Mouse (Mus musculus): ENCODE measurements at regions not wholly inside any gene's neighbourhood (a gene's known extent, or its start where the extent isn't known, plus 50 kb on each side); places are given as distances from the start of the nearest gene placed in this dataset.

- DNase-seq (ENCODE audit: low spot score): no peak
Measured at GRCm38 (mm10) chr16:76589791-76590190, 216.2 kb upstream of the Nrip1 start.

- no peak for DNase-seq (ENCODE audit: low spot score)
Measured at GRCm38 (mm10) chr16:76577206-76577605, 203.6 kb upstream of the Nrip1 start.

- DNase-seq (ENCODE audit: low spot score): no peak
Measured at GRCm38 (mm10) chr16:76575281-76575680, 201.7 kb upstream of the Nrip1 start.

- DNase-seq (ENCODE audit: low spot score): no peak
Measured at GRCm38 (mm10) chr16:76566220-76566619, 192.6 kb upstream of the Nrip1 start.

GRCm38 (mm10) chr16:76554846-76555245 lies 181.2 kb upstream of the Nrip1 start:
- DNase-seq (ENCODE audit: low spot score): no peak

GRCm38 (mm10) chr16:76549628-76550027 lies 176.0 kb upstream of the Nrip1 start:
- no peak for DNase-seq (ENCODE audit: low spot score)

GRCm38 (mm10) chr16:76547087-76547486 lies 173.5 kb upstream of the Nrip1 start:
- no peak for DNase-seq (ENCODE audit: low spot score)

- no peak for DNase-seq (ENCODE audit: low spot score)
Measured at GRCm38 (mm10) chr16:76546632-76547031, 173.0 kb upstream of the Nrip1 start.

GRCm38 (mm10) chr16:76545942-76546341 lies 172.3 kb upstream of the Nrip1 start:
- no peak for DNase-seq (ENCODE audit: low spot score)

- DNase-seq (ENCODE audit: low spot score): no peak
Measured at GRCm38 (mm10) chr16:76544972-76545371, 171.3 kb upstream of the Nrip1 start.

- no peak for DNase-seq (ENCODE audit: low spot score)
Measured at GRCm38 (mm10) chr16:76540964-76541363, 167.3 kb upstream of the Nrip1 start.

- no peak for DNase-seq (ENCODE audit: low spot score)
Measured at GRCm38 (mm10) chr16:76540328-76540923, 166.8 kb upstream of the Nrip1 start.

GRCm38 (mm10) chr16:76539669-76540068 lies 166.0 kb upstream of the Nrip1 start:
- DNase-seq (ENCODE audit: low spot score): no peak

GRCm38 (mm10) chr16:76537871-76538270 lies 164.2 kb upstream of the Nrip1 start:
- no peak for DNase-seq (ENCODE audit: low spot score)

- DNase-seq (ENCODE audit: low spot score): no peak
Measured at GRCm38 (mm10) chr16:76532928-76533217, 159.2 kb upstream of the Nrip1 start.

- DNase-seq (ENCODE audit: low spot score): no peak
Measured at GRCm38 (mm10) chr16:76532142-76532927, 158.7 kb upstream of the Nrip1 start.

GRCm38 (mm10) chr16:76530886-76531285 lies 157.3 kb upstream of the Nrip1 start:
- DNase-seq (ENCODE audit: low spot score): no peak

GRCm38 (mm10) chr16:76529613-76530012 lies 156.0 kb upstream of the Nrip1 start:
- no peak for DNase-seq (ENCODE audit: low spot score)

- DNase-seq (ENCODE audit: low spot score): no peak
Measured at GRCm38 (mm10) chr16:76527106-76527949, 153.7 kb upstream of the Nrip1 start.

GRCm38 (mm10) chr16:76525563-76525962 lies 151.9 kb upstream of the Nrip1 start:
- DNase-seq (ENCODE audit: low spot score): no peak

GRCm38 (mm10) chr16:76524921-76525320 lies 151.3 kb upstream of the Nrip1 start:
- DNase-seq (ENCODE audit: low spot score): no peak

GRCm38 (mm10) chr16:76521142-76521541 lies 147.5 kb upstream of the Nrip1 start:
- no peak for DNase-seq (ENCODE audit: low spot score)

GRCm38 (mm10) chr16:76520643-76520993 lies 147.0 kb upstream of the Nrip1 start:
- DNase-seq (ENCODE audit: low spot score): no peak
